Mouse (Mus musculus) Patski (cell line): Measurements from ENCODE around the gene Tas2r134. TPM values are rescaled to one million over a fixed set of nuclear protein-coding genes. Genes with fewer than 3 reads are reported as not detected.

Experiments
- ATAC-seq: fragments of 100-300 bp; one replicate; pipeline ENCODE4 v1.8.0; 2021
- CTCF ChIA-PET: fragments of 350-600 bp; sonication (Branson Sonifier 250); formaldehyde crosslinking; loops from one replicate; lab custom pipeline; 2022; ENCODE audit warnings: inconsistent platforms; lab: Charles Lee
- POLR2A ChIA-PET: fragments of 350-600 bp; sonication (Branson Sonifier 250); formaldehyde crosslinking; loops from one replicate; lab custom pipeline; 2022; ENCODE audit warnings: antibody characterized with exemption, inconsistent platforms; lab: Charles Lee
- DNase-seq: peaks from one replicate; pipeline ENCODE4 v3.0.0-alpha.2; 2011; ENCODE audit warnings: low read depth, low spot score
- H3K27me3 ChIP-seq: fragments of 371-371 bp; one replicate; pipeline ENCODE4 v1.5.1; 2021
- CTCF ChIP-seq: fragments of 100-300 bp; IDR thresholded peaks from one replicate; pipeline ENCODE4 v1.5.1; 2021
- in situ Hi-C: fragments of 300-500 bp; cut with MboI; formaldehyde crosslinking; loops from 3 replicates; pipeline ENCODE4 v1.11.1; 2018; ENCODE audit warnings: low pct_unique_long_range_greater_than_20kb, mixed read lengths
- polyA plus RNA-seq: library from polyadenylated mRNA; unstranded; gene quantifications from one replicate; pipeline ENCODE4 v1.2.3, GENCODE M21; 2021

Tas2r134 gene
- polyA plus RNA-seq, 1 experiment from 2014 or later = not detected

DNA sequence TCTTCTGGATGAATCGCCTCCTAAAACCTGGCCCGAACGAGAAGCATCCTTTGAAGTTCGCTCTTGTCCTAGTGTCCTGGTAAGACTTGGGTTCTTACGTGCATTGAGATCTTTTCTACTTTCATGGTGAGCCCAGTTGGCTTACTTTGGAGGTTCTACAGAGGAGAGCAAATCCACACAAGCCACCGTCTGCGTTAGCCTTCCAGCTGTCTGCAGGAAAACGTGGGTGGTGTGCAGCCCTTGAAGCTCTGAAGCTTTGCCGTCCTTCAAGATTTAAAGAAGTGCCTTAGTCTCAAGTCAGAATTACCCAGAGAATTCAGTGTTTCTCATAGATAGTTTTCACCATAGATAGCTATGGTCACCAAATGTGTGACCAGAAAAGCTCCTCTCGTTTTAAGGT, 24.8 kb downstream of the Tas2r134 start:
- no peak for ATAC-seq
- ChIA-PET CTCF (interaction anchor here (2.4 kb wide), 1 partner anchor 11 kb away, joined by 9 read pairs; no protein-coding TSS in a partner anchor), POLR2A (no interaction called here)
- no peak for TF ChIP-seq CTCF
- in situ Hi-C loops = no loop called here
- no peak for DNase-seq
- no peaks in the 10 kb centered on the region for H3K27me3 ChIP-seq

DNA sequence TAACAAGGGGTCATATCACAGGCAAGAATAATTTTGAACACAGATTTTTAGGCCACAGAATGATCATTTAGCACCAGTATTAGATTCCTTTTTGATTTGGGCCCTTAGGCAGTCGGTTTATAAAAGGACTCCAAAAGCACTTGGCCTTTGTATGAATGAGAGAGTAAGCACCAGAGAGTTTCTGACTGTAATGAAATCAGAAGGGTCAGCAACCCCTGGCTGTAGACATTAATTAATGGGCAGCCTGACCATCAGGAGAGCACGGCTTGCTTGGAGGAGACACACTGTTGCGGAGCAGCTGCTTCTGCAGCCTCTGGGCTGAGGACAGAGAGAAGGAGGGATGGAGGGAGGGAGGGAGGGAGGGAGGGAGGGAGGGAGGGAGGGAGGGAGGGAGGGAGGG, 30.4 kb downstream of the Tas2r134 start:
- DNase-seq (no peak), ATAC-seq (no peak)
- TF ChIP-seq CTCF = no peak
- ChIA-PET CTCF (interaction anchor here (1.0 kb wide), 1 partner anchor 41 kb away, joined by 3 read pairs; no protein-coding TSS in a partner anchor), POLR2A (no interaction called here)
- in situ Hi-C loops = no loop called here
- H3K27me3 ChIP-seq = no peaks in the 10 kb centered on the region

DNA sequence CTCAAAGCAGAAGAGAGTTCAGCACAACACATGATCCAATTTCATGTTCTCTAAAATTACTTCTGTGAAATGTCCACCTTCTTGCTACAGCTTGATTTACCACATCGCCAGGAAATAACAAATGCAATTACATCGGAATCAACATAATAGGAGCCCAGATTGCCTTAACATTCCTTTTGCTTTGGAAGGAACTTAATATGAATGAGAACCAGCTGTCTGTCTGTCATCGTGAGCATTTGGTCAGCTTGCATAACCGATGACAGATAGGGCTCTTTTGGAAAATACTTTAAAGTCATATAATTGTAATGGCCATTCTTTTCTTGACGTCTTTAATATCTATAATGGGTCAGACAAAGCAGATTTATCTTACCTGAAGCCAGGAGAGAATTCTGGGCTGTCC, 31.0 kb downstream of the Tas2r134 start:
- POLR2A ChIA-PET = no interaction called here
- H3K27me3 ChIP-seq = no peaks in the 10 kb centered on the region
- in situ Hi-C loops = no loop called here
- CTCF ChIA-PET = interaction anchor here (1.0 kb wide), 1 partner anchor 40 kb away, joined by 3 read pairs; no protein-coding TSS in a partner anchor
- TF ChIP-seq CTCF = no peak
- DNase-seq (no peak), ATAC-seq (no peak)

DNA sequence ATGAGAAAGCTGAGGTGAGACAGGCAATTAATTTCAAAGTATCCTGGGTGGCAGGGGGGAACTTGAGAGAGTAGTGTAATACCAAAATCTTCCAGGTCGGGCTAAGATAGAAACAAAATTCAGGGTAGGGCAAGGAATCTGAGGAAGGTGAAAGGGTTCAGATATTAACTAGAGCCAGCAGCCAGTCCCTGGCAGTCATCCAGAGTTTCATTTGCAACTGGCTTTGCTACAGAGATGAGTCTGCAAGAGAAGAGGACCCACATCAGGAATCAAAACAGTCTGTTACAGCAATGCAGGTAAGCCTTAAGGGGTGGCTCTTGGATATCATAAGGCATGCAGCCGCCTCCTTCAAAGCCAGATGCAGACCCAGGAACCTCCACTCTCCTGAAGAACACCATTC, 47.0 kb downstream of the Tas2r134 start:
- DNase-seq (no peak), ATAC-seq (no peak)
- CTCF ChIA-PET = no interaction called here
- in situ Hi-C loops = no loop called here
- H3K27me3 ChIP-seq = no peaks in the 10 kb centered on the region
- no peak for TF ChIP-seq CTCF
- POLR2A ChIA-PET = no interaction called here
